Mouse (Mus musculus): ENCODE measurements around the gene Hdhd3. TPM values are rescaled to one million over a fixed set of nuclear protein-coding genes. Genes with fewer than 3 reads are reported as not detected.
"Not testable (repeated sequence)": the region's sequence is repeated elsewhere in the genome, so short reads cannot be mapped to it uniquely, and the experiment has no call there.

Gene Hdhd3
- polyA plus RNA-seq, 1 experiment = 35.8 TPM

DNA sequence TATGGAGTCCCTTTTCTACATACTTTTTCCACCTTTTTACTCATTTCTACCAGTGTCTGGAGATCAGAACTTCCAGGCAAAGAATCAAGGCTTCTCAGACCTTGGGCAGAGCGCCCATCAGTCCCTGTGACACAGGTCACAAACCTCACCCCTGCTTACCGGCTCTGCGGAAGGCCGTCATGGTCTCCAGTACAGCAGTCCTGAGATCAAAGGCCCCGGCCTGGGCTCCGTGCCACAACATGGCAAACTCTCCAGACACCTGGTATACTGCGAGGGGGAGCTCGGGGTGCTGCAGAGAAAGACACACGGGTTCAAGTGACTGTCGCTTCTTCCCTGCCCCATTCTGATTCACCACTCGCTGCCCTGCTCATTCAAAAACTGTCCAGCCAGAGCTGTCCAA lies 6.7 kb upstream of the Hdhd3 start:
- no peak for DNase-seq (ENCODE audit: low read depth)

DNA sequence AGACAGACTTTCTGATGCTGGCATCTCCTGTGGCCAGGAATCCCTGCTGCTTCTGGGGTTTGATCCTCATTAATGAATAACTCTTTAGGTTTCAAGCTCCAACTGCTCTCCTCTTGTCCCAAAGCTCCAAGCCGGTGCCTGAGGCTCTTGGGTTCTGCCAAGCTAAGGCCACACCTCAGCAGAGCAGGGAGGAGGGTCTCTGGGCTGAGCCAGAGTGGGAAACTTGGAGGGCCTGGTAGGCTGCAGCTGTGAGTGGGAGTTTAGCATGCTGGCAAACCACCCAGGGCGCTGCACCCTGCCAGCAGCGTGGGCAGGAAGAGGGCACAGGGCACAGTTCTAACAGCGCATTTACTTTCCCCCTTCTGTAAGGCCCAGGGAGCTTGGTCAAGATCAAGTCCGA lies 5.6 kb upstream of the Hdhd3 start:
- no peak for DNase-seq (ENCODE audit: low read depth)

DNA sequence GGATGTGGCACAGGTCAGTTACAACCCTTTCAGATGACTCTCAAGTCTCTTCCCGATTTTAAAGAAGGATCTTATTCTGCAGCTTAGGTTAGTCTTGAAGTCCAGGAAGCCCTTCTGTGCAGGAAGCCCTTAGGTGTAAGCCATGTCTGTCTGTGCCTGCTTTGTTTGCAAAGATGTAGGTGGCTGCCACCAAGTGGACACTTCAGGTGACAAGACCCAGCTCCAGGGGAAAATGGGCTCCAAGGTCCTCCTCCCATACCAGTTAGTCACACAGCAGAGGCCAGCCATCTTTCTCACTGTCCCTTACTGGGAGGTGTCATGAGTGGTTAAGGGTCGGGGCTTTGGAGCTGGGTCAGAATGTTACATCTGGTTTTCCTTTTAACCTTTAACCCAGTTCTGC lies 3.5 kb upstream of the Hdhd3 start:
- no peak for DNase-seq (ENCODE audit: low read depth)

DNA sequence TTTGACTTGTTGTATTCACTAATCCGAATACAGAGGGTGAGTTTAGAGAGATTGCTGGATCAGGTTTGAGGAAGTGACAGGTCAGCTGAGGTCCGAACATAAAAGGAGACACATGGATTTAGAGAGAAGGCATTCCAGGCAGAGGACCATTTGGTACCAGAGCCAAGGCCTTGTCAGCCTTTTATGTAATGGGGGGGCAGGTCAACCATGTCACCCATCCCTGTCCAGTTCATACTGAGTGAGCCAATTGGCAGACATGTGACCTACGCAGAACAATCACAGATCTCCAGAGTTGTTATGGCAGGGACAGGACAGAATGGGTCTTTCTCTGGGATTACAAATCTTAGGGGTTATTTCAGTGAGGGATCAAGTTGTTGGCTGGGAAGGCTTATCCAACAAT lies 2.7 kb upstream of the Hdhd3 start:
- DNase-seq (ENCODE audit: low read depth) = no peak

DNA sequence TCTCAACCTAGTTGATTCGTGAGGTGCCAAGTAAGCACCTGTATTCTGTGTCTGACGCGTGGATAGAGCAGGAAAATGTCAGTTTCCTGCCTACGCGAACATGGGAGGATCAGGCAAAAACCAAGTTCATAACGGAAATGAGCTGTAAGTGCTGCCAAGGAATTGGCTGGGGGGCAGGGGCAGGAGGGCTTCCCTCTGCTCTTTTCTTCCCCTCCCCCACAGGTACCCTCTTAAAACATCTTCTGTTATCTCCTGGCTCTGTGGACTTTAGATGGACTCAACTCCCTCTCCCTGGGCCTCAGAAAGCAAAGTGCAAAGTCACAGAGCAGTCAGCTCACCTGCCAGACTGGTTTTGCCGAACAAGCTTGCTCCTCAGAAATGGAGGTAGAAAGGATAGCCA lies 298 bp downstream of the Hdhd3 start:
- no peak for DNase-seq (ENCODE audit: low read depth)

DNA sequence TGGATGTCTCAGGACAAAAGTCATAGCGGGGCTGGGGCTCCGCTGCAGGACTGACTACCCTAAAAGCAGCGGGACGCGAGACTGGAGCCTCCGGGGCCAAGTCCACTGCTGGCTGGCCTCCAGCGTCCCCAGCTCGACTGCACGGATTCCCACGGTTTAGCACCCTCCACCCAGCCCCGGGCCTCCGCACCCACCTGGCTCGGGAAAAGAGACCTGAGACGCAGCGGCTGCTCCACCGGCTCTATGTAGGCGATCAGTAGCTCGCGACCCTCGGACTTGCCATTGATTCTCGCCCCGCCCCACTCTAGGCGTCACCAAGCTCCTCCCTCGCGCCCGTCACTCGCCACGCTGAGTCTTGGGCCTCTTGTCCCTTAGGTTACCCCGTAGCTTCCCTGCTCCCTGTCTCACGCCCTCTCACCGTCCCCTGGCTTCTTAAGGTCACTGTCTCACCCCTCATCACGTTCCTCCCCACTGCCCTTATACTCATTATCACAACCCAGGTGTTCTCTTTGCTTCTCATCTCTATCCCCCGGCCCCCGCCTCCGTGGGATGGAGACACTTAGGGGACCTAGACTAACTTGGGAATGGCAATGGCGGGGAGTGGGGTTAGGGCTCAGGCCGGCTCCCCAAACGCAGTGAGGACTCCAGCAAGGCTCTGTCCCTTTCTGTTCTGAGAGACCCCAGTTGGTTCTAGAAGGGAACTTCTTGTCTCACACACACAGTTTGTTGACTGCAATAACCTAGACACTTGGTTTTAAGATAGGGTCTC lies 1.1 kb downstream of the Hdhd3 start:
- no peak for DNase-seq (ENCODE audit: low read depth)

DNA sequence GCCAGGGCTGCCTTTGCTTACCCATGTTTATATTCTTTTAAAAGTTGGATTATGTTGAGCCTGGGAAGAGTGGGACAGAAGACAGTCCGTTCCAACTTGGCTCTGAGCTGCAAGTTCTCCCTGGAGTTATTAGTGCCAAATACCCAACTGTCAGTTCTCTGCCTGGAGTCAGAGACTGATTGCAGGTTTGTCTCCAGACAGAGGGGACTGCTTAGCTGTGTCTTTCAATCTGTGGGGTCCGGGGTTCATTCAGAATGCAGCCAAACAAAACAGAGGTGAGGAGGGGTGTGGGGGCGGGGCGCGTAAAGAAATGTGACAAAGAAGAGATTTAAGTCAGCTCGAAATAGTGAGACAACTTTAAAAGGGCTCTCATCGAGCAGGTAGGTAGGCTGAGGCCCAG lies 1.7 kb downstream of the Hdhd3 start:
- DNase-seq (ENCODE audit: low read depth) = no peak

DNA sequence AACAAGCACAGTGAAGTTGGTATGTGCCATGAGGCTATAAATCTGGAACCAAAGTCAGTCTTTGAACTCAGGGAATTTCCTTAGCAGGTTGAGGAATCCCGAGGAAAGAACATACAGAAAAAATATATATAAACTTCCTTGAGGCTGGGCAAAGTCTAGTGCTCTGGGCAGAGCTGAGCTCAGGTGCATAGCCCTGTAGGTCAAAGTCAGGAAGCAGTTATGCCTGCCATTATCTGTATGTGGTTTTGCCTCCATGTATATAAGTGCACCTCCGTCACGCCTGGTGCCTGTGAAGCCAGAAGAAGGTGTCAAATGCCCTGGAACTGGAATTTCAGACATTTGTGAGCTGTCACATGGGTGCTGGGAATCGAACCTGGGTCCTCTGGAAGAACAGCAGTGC lies 2.5 kb downstream of the Hdhd3 start:
- no peak for DNase-seq (ENCODE audit: low read depth)

DNA sequence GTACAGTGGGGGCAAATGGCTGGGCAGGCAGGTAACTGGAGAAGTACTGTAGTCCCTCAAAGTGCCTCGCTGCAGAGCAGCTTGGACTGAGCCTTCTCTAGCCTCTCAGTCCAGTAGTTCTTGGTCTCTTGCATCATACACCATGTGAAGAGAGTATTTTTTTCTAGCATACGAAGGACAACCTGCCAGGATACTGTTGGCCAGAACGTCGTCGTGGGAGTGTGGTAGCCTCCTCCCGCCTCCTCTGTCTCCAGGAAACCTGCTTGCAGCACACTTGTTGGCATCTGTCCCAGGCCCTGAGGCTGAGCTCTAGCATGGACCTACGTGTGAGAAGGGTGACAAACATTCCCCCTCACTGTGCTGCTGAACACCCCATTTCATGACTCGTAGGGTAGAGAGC lies 6.5 kb downstream of the Hdhd3 start:
- peak; percentile 82 for DNase-seq (ENCODE audit: low read depth)

DNA sequence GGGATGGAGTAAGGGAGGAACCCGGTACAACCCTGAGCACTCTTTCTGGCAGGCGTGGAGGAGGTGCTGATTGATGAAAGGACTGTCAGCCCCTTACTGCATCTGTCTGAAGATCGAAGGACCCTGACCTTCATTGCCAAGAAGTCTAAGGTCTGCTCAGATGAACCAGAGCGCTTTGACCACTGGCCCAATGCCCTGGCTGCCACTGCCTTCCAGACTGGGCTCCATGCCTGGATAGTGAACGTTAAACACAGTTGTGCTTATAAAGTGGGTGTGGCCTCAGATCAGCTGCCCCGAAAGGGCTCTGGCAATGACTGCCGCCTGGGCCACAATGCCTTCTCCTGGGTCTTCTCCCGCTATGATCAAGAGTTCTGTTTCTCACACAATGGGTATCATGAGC lies 7.3 kb downstream of the Hdhd3 start:
- DNase-seq (ENCODE audit: low read depth) = no peak

DNA sequence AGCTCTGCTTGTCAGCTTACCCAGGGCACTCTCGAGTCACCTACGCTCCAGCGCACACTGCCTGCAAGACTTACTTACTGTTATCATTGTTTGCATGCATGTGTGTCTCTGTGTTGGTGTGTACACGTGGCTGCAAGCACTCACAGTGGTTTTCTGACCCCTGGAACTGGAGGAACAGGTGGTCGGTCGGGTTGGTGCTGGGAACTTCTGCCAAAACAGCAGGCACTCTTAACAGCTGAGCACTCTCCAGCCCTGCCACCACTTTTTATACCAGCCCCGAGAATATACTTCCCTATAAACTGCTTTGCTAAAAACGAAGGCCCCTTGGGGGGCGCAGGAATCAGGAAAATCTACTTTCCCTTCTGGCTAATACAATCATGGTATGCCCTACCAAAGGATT lies 9.0 kb downstream of the Hdhd3 start:
- no peak for DNase-seq (ENCODE audit: low read depth)

DNA sequence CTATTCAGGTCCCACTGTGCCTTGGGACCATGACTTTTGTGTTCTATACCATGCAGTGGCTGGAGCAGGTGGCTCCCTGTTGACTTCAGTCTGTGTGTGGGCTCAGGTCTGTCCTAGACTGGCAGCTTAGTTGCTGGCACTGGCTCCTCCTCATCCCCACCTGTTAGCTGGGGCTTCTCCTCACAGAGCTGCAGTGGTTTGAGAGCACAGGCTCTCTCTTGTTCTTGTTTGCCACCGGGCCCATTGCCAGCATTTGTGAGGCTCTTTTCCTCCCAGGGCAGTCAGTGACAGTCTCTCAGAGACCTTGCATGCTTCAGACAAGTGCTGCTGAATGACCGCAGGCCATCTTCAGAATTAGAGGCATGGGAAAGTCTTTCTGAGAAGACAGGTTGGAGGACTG lies 10.6 kb downstream of the Hdhd3 start:
- no peak for DNase-seq (ENCODE audit: low read depth)

DNA sequence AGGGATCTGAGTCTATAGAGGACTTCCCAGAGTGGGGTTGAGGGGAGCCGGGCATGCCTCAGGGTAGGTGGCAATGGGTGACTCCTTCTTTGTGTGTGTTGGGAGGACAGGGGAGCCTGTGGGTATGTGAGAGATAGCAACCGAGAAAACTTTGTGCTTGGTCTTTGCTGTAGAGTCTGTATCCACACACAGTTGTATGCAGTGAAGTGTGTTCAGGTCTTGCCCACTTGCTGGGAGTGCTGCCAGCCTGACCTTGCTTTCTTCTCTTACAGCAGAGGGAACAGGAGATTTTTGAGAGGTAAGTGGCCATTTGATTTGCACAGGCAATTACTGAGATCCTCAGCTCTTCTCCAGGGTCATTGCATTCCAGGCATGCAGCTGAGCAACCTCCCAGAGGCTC lies 15.4 kb downstream of the Hdhd3 start:
- no peak for DNase-seq (ENCODE audit: low read depth)

DNA sequence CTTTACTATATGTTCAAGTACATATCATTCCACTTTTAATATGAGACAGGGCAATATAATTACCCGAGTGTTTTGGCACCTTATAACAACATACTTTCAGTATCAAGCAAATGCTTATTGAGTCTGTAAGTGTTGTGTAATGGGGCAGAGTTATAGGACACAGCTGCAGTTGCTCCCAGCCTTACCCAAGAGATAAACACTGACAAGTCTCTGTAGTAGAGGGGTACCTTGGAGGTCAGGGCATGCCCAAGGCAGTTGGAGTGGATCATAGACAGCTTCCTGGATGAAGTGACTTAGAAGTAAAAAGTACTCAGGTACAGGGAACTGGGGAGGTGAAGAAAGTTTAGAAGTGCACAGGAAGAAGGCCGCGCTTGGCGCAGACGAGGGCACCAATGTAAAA lies 16.1 kb downstream of the Hdhd3 start:
- DNase-seq (ENCODE audit: low read depth) = no peak

DNA sequence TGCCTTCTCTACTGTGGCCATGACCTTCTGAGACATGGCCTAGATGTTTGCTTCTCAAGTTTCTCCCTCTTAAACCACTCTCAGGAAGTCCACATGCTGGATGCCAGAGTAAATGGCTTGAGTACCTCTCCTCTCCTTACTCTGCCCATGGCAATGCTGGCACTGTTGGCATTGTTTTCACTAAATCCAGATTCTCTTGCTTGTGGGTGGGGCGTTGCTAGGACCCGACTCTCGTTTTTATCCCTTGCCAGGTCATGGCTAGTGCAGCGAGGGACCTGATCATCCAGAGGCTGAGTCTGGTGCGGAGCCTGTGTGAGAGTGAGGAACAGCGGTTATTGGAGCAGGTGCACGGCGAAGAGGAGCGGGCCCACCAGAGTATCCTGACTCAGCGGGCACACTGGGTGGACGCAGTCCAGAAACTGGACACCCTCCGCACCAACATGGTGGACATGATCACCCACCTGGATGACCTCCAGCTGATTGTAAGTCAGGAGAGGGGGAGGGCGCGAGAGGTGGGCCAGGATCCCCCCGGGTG lies 17.0 kb downstream of the Hdhd3 start:
- DNase-seq (ENCODE audit: low read depth) = no peak

DNA sequence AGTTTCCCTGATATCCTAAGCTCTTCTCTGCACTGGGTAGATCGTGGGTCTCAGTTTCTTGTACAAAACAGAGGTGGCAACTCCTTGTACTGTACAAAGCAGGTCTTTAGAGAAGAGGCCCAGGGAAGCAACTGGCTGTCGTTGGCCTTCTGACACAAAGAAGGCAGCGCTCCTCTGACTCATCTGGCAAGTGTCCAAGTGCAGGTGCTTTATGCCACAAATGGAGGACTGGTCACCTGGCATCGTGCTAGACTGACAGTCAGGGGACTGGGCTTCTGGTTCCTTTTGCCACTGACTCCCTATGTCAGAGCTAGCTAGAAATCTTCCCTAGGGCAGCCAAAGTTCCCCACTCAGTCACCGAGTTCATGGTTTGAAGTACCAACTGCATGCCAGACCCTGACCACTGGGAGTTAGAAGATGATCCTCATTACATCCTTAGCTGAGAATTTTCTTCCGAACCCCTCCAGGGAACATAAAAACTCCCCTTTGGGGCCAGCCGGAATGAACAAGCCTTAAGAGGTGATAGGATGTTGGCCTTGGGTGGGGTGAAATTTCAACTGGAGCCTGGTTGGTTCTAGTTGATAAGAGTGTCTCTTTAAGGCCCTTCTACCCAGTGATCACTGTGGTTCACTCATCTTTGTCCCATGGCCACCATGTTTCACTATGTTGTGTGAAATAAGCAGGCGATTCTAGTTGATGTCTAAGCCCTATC lies 17.7 kb downstream of the Hdhd3 start:
- no peak for DNase-seq (ENCODE audit: low read depth)

DNA sequence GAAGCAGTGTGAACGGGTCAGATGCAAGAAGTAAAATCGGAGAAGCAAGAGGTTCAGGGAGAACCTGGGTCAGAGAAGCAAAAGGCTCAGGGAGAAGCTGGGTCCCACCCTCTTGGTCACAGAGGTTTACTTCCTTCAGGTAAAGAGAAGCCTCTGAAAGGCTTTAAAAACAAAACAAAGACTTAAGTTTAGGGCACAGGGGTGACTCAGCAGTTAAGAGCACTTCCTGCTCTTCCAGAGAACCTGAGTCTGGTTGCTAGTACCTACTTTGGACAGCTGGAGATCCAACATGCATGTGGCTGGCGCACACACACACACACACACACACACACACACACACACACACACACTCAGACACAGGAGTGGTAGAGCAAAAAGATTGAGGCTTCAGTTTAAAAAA lies 18.3 kb downstream of the Hdhd3 start:
- no peak for DNase-seq (ENCODE audit: low read depth)

DNA sequence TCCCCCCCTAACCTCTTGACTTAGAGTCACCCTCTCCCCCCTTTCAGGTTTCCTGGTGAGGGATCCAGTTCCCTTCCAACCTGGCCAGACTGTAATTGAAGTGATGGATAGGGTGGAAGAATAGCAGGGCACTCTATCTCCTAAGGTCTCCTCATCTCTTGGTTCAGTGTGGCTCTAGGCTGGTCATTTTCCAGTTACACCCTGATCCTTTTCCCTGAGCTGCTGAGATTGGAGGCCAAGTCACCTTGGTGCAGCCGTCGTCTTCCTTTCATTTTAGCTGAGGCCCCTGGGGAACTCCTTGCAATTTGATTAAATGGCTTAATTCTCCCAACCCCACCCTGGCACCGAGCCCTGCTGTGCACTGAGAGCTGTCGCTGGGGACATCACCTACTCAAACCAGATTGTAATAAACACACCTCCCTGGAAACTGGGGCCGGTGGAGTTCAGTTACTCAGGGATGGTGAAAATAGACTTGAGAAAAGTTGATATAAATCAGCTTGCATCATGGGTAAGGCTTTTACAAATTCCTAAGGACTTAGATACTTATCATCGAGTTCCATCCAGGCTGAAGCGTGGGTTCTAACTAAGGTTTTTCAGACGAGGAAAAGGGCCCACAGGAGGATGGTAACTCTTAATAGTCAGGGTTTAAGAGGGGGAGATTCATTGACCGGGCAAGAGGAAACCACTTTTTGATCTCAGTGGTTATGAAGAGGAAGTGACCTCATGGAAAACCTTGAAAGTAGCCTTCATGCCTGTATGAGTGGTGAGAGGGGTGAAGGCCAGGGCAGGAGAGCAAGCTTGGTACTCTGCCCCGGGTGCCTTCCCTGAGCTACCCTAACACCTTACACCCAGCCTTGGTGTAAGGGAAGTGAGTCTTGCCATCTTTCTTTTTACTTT lies 22.3 kb downstream of the Hdhd3 start:
- no peak for DNase-seq (ENCODE audit: low read depth)

DNA sequence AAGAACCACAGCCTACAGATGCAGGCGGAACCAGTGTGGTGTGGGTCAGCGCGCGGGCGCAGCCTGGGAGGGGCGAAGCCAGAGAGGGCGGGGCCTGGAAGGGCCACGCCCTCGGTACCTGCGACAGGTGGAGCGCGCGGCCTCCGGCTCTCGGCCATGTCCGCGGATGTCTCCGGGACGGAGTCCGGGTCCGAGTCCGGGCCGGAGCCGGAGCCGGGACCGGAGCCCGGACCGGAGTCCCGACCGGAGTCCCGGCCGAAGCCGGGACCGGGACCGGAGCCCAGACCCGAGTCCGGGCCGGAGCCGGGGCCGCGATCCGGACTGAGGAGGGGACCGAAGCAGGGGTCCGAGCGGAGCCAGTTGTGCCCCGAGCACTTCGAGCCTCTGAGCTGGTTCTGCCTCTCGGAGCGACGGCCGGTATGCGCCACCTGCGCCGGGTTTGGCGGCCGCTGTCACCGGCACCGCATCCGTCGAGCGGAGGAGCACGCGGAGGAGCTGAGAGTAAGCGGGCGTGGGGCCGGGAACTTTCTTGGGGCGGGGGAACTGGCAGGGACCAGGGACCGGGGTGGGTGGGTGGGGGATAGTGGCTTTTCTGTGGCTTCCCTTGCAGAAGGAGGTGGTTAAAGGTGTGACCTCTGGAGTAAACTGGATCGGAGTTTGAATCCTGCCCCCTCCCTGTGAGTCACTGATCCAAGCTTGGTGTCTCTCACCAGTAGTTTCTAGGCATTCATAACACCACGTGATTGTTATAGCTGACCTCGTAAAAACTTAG lies 23.1 kb downstream of the Hdhd3 start, which contains the start of gene Bspry:
Gene Bspry, plus strand, starts transcription at position 117 of the 772 bp plus-strand sequence.
- DNase-seq (ENCODE audit: low read depth) = no peak

DNA sequence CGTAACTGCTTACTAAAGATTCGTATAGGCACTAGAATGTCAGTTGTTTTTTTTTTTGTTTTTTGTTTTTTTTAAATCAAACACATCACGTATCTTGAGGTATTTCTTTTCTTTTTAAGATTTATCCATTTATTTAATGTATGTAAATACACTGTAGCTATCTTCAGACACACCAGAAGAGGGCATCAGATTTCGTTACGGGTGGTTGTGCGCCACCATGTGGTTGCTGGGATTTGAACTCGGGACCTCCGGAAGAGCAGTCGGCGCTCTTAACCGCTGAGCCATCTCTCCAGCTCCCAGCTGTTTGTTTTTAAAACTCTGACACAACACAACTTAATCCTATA lies 23.7 kb downstream of the Hdhd3 start:
- not testable (repeated sequence) for DNase-seq (ENCODE audit: low read depth)

DNA sequence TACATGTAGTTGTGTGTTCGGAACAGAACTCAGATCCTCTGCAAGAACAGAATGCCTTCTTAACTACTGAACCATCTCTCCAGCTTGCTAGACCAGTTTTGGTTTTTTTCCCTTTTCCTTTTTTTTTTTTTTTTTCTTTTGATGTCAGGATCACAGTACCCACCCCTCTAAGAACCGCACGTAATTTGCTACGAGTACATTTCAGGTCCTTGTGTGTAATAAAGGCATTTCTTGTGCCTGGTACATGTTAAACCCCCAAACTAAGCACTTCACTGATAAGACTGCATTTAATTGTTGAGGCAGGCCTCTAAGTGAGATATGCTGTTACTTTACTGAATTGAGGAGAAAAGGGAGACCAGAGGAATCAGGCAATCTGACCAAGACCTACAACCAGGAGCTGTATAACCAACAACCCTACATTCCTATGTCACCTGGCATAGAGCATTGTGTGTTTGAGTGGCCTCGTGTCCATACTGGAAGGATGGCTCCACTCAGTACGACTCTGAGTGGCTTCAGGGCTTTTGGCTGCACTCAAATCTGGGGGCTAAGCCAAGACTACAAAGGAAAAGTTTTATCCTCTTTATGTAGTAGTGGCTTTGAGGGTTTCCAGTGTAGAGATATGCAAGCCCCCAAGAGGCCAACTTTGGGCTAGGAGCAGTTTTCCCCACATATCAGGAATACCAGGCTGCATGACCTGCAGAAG lies 25.6 kb downstream of the Hdhd3 start:
- no peak for DNase-seq (ENCODE audit: low read depth)
